Mouse (Mus musculus): ENCODE data around the gene Cfap298.

The Cfap298 gene

DNA sequence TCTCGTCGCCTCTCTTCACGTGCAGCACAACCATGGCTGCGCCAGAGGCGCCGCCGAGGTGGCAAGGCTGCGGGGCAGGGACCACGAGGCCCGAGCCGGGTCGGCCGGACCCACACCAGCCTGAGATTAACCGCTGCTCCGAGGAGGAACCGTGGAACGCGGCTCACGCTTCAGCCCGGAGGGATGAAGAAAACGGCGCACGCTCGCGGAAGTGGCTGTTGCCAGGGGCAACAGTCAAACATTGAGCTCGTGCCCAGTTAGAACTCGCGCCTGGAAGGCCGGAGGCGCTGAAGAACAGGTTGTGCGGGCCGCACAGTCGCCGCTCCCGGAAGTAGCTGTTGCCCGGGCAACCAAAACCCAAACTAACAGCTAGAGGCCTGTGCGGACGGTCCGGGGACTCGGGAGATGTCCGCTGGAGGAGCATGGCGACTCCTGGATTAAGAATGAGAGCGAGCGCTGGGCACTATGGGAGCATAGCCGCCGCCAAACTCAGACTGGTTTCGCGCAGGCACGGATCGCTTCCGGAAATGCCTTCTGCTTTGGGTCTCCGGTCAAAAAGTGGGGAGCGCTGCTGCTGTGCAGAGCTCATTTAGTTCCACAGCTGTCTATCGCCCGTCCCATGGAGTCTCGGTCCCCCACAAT lies at the start of gene Cfap298:
Gene Cfap298, minus strand, starts transcription at position 428 of the 642 bp plus-strand sequence.
- peak; percentile 81 to 87 for DNase-seq (ENCODE audit: low spot score in 2 of 2)

DNA sequence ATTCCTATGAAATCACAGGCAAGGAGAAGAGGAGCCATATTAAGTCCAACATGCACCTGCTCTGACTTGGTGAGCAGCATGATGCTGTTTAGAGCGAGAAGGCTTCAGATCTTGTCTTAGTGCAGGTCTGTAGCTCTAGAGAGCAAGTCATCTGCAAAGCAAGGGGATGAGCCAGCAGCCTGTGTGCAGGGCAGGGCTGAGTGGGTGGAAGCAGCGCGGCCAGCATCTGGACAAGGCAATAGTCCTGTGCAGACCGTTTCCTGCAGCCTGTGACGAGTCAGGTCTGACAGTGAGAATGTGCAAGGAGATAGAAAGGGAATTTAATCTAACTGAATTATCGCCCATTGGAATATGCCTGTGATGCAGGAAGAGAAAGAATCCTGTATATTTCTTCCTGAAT lies 36.1 kb upstream of the Cfap298 start:
- DNase-seq (ENCODE audit: low spot score in 2 of 2): no peak

DNA sequence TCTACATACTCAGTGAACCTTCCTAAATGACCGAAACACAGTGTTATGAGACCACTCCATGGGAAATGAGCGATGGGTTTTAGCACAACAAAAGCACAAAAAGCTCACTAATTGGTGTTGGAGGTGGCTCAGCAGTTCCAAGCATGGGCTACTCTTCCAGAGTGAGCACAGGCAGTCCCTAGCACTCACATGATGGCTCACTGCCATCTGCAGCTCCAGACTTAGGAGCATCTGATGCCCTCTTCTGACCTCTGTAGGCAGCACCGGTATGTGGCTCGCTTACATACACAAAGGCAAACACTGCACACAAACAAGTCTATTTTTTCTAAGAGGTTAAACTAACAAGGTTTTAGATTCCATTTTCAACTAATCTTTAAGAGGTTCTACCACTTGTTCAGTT lies 31.3 kb upstream of the Cfap298 start:
- no peak for DNase-seq (ENCODE audit: low spot score in 2 of 2)

DNA sequence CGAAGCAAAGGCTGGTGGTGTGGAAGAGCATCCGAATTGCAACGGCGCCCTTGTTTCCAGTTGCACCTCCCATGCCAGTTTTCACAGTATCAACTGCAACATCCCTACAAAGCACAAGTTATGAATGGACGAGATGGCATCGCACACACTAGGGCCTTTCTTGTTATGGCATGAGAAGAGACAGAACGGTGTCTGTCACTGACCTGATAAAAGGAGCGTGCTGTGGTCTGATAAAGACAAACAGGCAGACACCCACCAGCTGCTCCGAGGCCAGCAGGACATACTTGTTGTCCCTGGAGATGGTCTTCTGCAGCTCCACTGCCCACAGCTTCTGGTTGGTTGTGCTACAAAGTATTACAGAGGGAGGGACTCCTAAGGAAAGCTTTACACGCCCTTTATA lies 29.4 kb upstream of the Cfap298 start:
- DNase-seq (ENCODE audit: low spot score in 2 of 2): no peak

DNA sequence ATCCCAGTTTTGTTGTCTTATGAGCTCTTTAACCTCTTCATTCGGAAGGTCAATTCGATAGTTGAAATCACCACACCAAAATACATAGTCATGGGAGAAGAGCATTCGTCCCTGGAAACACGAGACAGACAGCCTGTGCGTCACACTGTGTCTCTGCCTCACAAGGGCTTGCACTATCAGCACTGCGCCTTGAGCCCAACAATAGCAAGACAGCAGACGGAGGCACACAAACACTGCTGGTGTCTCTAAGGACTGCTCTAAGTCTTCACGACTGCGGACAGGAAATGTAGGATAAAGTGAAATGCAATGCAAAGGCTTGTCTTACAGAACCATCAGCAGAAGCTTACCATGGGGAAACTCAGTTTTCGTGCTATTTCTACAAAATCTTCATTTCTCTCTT lies 29.0 kb upstream of the Cfap298 start:
- DNase-seq (ENCODE audit: low spot score in 2 of 2): no peak

DNA sequence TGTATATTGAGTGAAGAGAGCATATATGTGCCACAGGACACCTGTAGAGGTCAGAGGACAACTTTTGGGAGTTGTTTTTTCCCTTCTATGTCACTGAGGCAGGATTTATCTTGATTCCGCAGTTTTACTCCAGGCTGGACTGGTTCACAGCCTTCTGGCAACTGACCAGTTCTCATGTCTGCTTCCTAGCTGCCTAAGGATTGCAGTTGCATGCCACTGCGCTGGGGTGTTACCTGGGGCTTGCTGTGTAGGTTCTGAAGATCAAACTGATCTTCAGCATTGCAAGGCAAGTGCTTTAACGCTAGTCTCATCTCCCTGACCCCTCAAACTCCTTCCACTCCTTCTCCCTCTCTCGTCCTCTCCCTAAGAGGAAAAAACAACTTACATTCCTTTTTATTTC lies 28.3 kb upstream of the Cfap298 start:
- no peak for DNase-seq (ENCODE audit: low spot score in 2 of 2)

DNA sequence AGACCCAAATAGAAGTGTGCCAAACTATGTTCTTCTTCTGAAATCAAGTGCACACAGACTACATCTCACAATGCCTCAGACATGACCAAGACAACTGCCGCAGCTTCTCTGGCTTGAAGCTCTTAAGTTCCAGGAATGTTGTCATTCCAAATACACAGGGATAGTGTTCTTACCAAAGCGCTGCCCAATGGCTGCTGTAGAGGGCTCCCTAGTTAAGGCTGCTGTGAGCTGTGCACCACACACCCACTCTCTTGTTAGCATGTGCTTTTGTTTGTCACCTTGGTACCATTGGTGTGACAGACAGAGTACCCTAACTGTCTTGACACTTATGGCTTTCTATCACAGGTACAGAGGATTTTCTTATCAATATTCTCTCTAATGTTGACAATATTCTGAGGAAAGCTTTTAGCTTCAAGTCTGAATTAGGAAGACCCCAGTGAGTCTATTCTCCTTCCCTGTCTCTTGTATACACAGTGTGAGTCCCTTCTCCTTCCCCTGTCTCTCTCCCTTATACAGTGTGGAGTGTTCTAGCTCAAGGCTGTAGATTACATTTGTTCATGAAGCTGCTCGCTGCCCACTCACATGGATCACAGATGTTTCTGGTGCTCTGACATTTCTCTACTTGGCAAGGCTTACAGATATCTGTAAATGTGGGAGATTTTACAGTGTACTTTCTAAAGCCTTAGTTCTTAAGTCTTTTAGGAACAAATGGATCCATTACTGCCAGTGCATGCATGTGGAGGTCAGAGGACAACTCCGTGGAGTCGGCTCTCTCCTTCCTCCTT lies 23.6 kb upstream of the Cfap298 start:
- DNase-seq (ENCODE audit: low spot score in 2 of 2): no peak

DNA sequence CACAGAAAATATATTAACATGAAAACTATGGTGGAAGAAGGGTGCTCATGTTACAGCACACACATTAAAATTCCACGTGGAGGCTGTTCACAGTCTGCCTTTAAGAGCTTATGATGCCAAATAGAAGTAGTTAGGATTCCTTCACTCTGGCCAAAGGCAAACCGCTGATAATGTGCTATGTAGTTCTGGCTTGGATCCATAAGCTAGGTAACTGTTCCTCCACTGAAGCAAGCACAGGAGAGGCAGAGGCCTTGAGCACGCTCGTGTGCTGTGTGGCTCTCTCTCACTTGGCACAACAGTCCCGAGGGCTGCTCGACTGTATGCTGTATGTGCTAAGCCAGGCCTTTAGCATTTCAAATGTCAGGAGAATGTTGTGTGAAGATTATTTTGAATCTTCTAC lies 20.6 kb upstream of the Cfap298 start:
- DNase-seq (ENCODE audit: low spot score in 2 of 2): no peak

DNA sequence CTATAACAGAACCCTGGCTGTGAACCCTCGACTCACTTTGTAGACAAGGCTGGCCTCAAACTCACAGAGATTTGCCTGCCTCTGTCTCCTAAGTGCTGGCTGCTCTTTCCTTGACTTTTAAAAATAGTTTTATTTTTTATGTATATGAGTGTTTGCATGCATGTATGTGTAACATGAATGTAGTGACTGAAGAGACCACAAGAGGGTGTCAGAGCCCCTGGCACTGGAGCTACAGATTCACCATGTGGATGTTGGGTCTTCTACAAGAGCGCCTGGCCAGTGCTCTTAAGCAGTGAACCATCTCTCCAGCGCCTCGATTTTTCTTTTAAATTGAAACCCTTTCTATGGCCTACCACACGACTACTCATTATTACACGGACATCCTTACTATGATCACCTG lies 18.9 kb upstream of the Cfap298 start:
- no peak for DNase-seq (ENCODE audit: low spot score in 2 of 2)

DNA sequence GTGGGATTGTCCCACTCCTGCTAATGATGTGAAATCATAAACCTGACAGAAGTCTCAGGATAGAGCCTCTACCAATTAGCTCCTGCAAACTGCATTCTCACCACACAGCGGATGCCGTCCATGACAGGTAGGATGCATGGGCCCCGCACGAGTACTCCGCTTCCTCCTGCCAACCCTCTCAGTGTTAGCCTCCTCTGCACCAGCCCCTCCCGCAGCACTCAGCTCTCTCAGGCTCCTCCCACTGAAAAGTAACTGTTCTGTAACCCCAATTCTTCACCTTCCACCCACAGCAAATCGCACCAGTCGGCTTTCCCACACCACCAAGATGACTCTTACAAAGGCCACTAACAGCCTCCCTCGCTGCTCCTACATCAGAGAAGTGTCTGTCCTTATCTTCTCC lies 18.2 kb upstream of the Cfap298 start:
- DNase-seq (ENCODE audit: low spot score in 2 of 2): no peak

DNA sequence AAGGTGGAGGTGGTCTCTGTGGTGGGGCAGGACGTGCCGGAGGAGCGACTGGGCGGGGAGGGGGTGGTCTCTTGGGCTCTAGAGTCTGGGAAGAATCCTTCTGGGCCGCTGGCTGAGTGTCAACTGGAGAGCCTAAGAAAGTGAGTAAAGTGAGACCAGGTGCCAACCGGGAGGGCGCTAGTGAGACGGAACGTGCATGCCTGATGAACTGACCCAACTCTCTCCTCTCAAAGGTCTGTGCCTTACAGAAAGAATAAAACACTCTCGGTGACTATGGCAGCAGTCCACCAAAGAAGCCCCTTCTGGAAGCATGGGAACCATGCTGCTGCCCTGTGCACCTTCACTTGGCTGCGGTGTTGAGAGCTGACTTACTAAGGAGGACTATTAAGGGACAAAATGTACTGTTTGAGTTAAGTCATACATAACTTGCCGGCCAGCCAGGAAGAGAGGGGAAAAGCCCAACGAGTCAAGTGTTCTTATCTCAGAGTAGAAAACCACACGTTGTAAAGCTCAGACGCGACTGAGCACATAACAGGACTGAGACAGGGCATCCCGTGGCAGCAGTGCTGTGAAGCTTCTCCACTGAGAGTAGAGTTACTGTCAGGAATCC lies 15.5 kb upstream of the Cfap298 start:
- DNase-seq (ENCODE audit: low spot score in 2 of 2): no peak

DNA sequence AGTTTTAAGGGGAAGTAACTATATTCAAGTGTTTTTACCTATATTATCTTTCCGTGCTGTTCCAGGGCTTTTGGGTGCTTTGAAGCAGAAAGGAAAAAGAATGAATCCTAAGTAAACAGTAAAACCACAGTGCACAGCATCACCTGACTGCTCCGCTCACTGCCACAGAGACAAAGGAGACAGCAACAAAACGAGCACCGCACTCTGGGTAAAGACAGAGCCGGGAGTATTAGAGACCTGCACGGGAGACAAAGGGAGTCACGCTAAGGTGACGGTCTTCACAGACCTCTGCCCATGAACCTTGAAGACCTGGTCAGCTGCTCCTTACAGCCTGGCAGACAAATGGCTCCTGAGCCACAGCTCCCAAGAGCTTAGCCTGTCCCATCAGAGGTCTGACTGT lies 12.1 kb upstream of the Cfap298 start:
- no peak for DNase-seq (ENCODE audit: low spot score in 2 of 2)

DNA sequence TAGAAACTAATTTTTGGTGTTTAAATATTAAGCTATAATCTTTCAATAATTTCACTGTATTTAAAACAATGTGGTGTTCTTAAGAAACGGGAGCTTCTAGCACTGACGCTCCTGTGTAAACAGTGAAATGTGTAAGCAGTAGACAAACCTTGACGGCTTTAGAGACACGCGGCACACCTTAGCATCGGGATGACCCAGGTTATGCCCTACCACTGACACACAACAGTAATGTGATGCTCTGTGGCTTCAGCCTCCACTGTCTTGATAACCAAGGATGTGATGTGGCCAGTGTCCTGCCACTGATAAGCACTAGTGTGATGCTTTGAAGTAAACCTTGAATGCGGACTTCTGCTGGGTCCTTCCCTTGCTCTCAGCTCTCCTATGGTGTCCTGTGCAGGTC lies 6.3 kb upstream of the Cfap298 start:
- DNase-seq (ENCODE audit: low spot score in 2 of 2): no peak

DNA sequence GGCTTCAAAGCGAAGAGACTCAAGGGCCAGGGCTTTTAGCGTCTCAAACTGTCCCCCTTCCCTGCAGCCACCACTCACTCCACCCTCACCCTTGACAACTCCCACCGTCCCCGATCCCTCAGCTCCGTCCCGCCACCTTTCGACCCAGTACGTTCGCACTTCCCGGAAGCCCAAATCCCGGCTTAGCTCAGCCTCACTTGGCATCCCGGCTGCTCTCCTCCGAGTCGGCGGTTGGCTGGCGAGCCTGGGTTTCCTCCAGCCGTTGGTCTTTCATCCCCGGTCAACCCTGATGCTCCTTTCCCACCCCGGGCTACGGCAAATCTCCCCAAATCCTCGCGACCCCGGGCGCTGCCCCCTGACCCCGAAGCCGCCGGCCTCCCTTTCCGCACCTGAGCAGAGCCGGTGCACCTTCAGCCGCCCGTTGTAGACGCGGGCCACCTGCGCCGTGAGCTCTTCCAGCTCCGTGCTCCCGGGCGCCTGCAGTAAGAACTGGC lies 674 bp downstream of the Cfap298 start:
- peak in 1 of 2 experiments; percentile 33 for DNase-seq (ENCODE audit: low spot score in 2 of 2)

DNA sequence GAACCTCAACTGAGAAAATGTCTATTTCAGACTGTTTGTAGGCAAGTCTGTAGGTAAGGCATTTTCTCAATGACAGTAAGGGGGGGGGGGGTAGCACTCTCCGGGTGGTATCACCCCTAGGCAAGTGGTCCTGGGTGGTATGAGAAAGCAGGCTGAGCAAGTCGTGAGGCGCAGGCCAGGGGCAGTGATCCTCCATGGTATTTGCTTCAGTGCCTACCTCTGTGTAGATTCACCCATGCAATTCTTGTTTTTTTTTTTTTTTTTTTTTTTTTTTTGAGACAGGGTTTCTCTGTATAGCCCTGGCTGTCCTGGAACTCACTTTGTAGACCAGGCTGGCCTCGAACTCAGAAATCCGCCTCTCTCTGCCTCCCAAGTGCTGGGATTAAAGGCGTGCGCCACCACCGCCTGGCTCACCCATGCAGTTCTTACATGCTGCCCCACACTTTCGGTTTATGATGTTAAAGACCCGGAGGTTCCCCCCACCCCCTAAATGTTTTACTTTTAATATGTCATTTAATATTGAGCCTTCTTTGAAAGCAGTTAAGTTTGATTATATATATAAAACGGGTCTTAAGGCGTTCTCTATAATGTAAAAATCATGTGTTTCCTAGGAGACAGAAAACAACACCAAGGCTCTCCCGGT lies 1.3 kb downstream of the Cfap298 start:
- no peak for DNase-seq (ENCODE audit: low spot score in 2 of 2)

DNA sequence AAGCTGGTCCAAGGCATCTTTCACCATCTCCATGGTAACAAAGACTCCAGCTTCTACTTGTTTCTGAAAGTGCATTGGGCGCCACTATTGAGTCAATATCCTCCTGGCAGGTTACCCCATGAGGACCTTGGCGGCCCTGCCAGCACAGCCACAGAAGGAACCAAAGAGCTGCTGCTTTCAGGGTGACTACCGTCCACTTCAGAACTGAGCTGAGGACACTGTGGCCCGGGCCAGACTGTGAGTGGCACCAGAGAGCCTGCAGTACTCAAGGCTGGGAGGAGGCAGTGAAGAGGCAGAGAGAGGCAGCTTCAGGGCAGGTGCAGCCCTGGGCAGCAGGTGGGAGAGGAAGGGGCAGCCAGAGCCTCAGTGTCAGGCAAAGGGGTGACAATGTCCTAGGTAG lies 7.5 kb downstream of the Cfap298 start:
- no peak for DNase-seq (ENCODE audit: low spot score in 2 of 2)

DNA sequence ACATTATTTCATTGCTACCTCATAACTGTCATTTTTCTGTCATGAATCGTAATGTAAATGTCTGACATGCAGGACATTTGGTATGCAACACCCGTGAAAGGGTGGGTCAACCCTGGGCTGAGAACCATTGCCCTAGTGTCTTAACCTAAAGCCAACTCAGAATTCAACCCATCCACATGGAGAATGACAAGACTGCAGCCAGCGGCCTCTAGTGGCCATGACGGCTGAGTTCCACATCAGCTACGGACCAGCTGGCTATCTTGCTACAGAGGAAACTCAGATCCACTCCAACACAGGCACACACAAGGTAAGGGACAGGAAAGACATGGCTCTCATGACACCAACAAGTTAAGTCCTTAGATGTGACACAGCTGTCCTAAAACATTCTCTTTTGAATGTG lies 9.5 kb downstream of the Cfap298 start:
- peak in 1 of 2 experiments; percentile 32 for DNase-seq (ENCODE audit: low spot score in 2 of 2)

DNA sequence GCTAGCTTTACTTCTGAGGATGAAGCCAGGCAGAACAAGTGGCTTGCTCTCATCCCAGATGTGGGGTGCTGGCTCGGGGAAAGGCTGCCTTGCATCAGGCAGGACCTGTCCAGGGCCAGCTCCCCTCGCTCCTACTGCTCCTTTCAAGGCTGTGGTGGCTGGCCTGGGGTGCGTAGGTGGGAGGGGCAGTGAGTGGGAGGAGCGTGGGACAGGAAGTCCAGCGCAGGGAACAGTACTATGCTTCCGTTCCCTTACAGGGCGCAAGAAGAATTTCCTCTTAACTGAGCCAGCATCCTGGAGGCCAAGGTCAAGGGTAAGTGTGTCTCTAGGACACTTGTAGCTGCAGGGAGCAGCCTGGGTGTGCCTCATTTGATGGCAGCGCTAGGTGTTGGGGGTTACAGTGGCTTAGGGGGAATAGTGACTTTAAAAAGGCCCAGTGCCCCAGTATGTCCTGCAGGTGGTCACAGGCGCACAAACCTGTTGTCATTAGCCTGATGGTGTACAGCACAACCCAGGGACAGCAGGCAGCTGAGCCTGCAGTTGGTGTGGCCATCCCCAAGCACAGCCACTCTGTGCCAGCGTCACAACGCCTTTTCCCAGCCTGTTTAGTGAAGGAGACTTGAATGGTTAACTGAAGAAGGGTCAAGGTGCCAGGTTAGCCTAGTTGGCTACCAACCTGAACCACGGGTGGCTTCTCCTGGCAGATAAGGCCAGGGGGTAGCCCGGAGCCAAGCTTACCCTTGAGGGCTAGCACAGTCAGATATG lies 10.1 kb downstream of the Cfap298 start:
- DNase-seq (ENCODE audit: low spot score in 2 of 2): no peak

DNA sequence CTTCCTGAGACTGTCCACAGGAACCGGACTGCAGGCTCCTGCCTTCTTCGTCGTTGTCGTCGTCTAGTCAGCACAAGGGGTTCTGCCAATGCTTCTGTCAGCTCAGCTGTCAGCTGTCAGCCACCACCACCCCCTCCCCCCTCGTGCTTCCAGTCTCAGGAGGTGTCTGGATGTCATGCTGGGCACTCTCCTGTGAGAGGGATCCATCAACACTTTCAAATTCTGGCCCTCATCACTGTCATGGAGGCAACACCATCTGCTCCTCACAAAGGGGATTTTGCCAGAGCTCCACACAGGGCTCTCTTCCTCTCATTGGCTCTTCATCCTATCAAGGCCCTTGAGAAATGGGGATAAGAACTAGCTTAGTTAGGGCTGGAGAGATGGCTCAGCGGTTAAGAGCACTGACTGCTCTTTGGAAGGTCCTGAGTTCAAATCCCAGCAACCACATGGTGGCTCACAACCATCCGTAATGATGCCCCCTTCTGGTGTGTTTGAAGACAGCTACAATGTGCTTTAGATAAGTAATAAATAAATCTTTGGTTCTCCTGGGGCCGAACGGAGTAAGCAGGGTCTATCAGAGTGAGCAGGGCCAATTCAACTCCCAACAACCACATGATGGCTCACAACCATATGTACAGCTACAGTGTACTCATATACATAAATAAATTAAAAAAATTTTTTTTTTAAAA lies 13.3 kb downstream of the Cfap298 start:
- DNase-seq (ENCODE audit: low spot score in 2 of 2): no peak

DNA sequence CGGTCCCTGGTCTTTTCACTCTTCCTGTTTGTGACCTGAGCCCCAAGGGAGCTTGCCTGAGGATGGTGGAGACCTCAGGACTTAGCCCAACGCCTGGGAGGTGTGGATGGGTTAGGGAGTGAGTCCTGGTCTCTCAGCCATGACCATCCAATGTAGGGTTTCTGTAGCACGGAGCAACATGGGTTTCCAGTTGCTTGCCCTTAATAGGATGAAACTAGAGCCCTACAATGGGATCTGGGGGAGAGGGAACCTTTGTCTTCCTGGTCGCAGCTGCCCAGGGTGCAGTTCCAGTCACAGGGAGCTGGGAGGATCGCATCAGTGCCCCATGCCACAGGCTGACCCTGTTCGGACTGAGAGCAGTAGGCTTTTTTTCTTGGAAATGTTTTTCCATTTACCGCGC lies 17.8 kb downstream of the Cfap298 start:
- no peak for DNase-seq (ENCODE audit: low spot score in 2 of 2)

DNA sequence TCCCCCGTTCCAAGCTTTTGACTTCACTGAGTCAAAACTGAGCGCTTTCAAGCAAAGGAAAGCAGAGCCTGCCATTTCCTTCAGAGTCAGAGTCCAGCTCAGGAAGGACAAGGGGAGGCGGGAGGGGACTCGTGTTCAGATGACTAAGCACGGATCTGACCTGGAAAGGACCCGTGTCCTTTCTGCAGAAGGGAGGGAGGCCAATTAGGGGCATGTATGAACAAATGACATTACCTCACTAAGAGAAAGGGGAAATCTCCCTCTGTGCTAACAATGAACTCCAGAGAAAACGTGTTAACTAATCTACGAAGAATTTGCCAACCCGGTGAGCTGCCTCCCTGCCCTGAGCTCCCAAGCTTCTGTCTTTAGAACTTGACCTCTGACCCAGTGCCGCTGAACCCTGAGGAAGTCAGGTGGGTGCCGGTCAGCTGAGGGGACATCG lies 18.9 kb downstream of the Cfap298 start:
- no peak for DNase-seq (ENCODE audit: low spot score in 2 of 2)

Data from thymus, postnatal 10 days (tissue).